Mouse (Mus musculus) midbrain, embryonic 15.5 days (tissue): ENCODE measurements around the gene Lbhd1. TPM values are rescaled to one million over a fixed set of nuclear protein-coding genes. Genes with fewer than 3 reads are reported as not detected.
"Not testable (repeated sequence)": the region's sequence is repeated elsewhere in the genome, so short reads cannot be mapped to it uniquely, and the experiment has no call there.

Source experiments
- ATAC-seq: fragments of 200-750 bp; cut with Nextera tagmentation; replicated peaks from 2 replicates; pipeline ENCODE4 v1.8.0; 2017; ENCODE audit warnings: moderate TSS enrichment
- H3K27ac ChIP-seq: fragments of 300-500 bp; sonication (generic); 2 replicates; pipeline ENCODE4 v1.5.1; 2015; ENCODE audit warnings: mild to moderate bottlenecking, inconsistent platforms
- H3K27me3 ChIP-seq: fragments of 300-500 bp; sonication (generic); replicated peaks from 2 replicates; pipeline ENCODE4 v1.6.1; 2015; ENCODE audit warnings: inconsistent platforms
- H3K36me3 ChIP-seq: fragments of 300-500 bp; sonication (generic); replicated peaks from 2 replicates; pipeline ENCODE4 v1.6.1; 2015; ENCODE audit warnings: inconsistent platforms
- H3K4me1 ChIP-seq: fragments of 300-500 bp; sonication (generic); 2 replicates; pipeline ENCODE4 v1.6.1; 2015; ENCODE audit warnings: inconsistent platforms
- H3K4me2 ChIP-seq: fragments of 300-500 bp; sonication (generic); 2 replicates; pipeline ENCODE4 v1.6.1; 2015; ENCODE audit warnings: inconsistent platforms, mild to moderate bottlenecking, moderate library complexity
- H3K4me3 ChIP-seq: fragments of 300-500 bp; sonication (generic); 2 replicates; pipeline ENCODE4 v1.5.1; 2015; ENCODE audit warnings: mild to moderate bottlenecking, inconsistent platforms
- H3K9ac ChIP-seq: fragments of 300-500 bp; sonication (generic); 2 replicates; pipeline ENCODE4 v1.6.1; 2015; ENCODE audit warnings: mild to moderate bottlenecking, inconsistent platforms
- H3K9me3 ChIP-seq: fragments of 300-500 bp; sonication (generic); 2 replicates; pipeline ENCODE4 v1.6.1; 2016; ENCODE audit warnings: inconsistent platforms
- WGBS: fragments of 180-500 bp; shearing (Covaris S2); methylation state at CpG from one replicate; pipeline ENCODE4 v1.1.7; 2015; ENCODE audit warnings: mixed read lengths; 5-methylcytosine and 5-hydroxymethylcytosine counted together
- polyA plus RNA-seq: library from polyadenylated mRNA; unstranded; fragments of >200 nt; fragmentation: Nextera tagmentation; extraction: Ambion mirVana; gene quantifications from 2 replicates; pipeline ENCODE4 v1.2.1, GENCODE M21; 2015

The Lbhd1 gene
- polyA plus RNA-seq: 36.5 and 37.7 TPM in 2 replicates

- WGBS: 71% methylated on average over 3 of the region's 3 CpGs
- no peak within 1 kb of the TSS for H3K9ac ChIP-seq
- no peak within 1 kb of the TSS for H3K4me3 ChIP-seq
- H3K4me1 ChIP-seq: peaks cover 22% of the 10 kb centered on the region
- no peak for ATAC-seq
- no peaks in the 10 kb centered on the region for H3K9me3 ChIP-seq
- no peaks in the 10 kb centered on the region for H3K27me3 ChIP-seq
- H3K27ac ChIP-seq: no peak within 1 kb of the TSS
- H3K36me3 ChIP-seq: no peaks in the 10 kb centered on the region
- H3K4me2 ChIP-seq: no peak within 1 kb of the TSS
Measured at GRCm38 (mm10) chr19:8883616-8884015, at the start of gene Lbhd1, which contains the start of gene Gm49403. Gene Lbhd1 (plus strand): TSS chr19:8883732. Gene Gm49403 (plus strand): TSS chr19:8883930.

- WGBS: 97% methylated on average over 10 of the region's 10 CpGs
- not testable (repeated sequence) for H3K4me3 ChIP-seq, H3K27me3 ChIP-seq, H3K9me3 ChIP-seq, H3K9ac ChIP-seq, ATAC-seq
- Histone ChIP-seq H3K27ac (peak overlapping the region; percentile 98; the same call in 1 of the 2 replicates), H3K4me1 (peaks cover 21% of the 10 kb centered on the region), H3K36me3 (peaks cover 29% of the 10 kb centered on the region), H3K4me2 (peak overlapping the region; percentile 60)
Measured at GRCm38 (mm10) chr19:8836327-8836726, 47.2 kb upstream of the Lbhd1 start.

GRCm38 (mm10) chr19:8837251-8837791 lies 46.2 kb upstream of the Lbhd1 start, which contains the start of gene Bscl2:
Gene Bscl2 (plus strand): TSS chr19:8837467.
- Histone ChIP-seq H3K4me1 (peaks cover 28% of the 10 kb centered on the region), H3K27ac (peak within 1 kb of the TSS; percentile 98), H3K9ac (peak within 1 kb of the TSS; percentile 89), H3K27me3 (no peaks in the 10 kb centered on the region), H3K36me3 (peaks cover 20% of the 10 kb centered on the region), H3K4me2 (peak within 1 kb of the TSS; percentile 60), H3K9me3 (no peaks in the 10 kb centered on the region), H3K4me3 (peak within 1 kb of the TSS; percentile 66)
- ATAC-seq: peak; percentile 62
- WGBS: under 1% methylated on average over 38 of the region's 38 CpGs

GRCm38 (mm10) chr19:8838041-8838730 lies 45.3 kb upstream of the Lbhd1 start:
- H3K4me3 ChIP-seq: peak overlapping the region; percentile 66
- 0 out of 2 replicates have a peak, but pooled peaks have one; percentile 11 for ATAC-seq
- peaks cover 28% of the 10 kb centered on the region for H3K4me1 ChIP-seq
- no peaks in the 10 kb centered on the region for H3K9me3 ChIP-seq
- peak overlapping the region; percentile 60 for H3K4me2 ChIP-seq
- H3K9ac ChIP-seq: peak overlapping the region; percentile 89
- no peaks in the 10 kb centered on the region for H3K27me3 ChIP-seq
- WGBS: 8% methylated on average over 15 of the region's 15 CpGs
- peak overlapping the region; percentile 98 for H3K27ac ChIP-seq
- peaks cover 12% of the 10 kb centered on the region for H3K36me3 ChIP-seq

- H3K4me1 ChIP-seq: peaks cover 28% of the 10 kb centered on the region
- peak within 1 kb of the TSS; percentile 98 for H3K27ac ChIP-seq
- H3K36me3 ChIP-seq: peaks cover 4% of the 10 kb centered on the region
- ATAC-seq: peak; percentile 94
- peak within 1 kb of the TSS; percentile 89 for H3K9ac ChIP-seq
- no peaks in the 10 kb centered on the region for H3K27me3 ChIP-seq
- 26% methylated on average over 11 of the region's 11 CpGs for WGBS
- H3K9me3 ChIP-seq: no peaks in the 10 kb centered on the region
- peak within 1 kb of the TSS; percentile 66 for H3K4me3 ChIP-seq
- H3K4me2 ChIP-seq: peak within 1 kb of the TSS; percentile 60
Measured at GRCm38 (mm10) chr19:8839103-8839907, 44.2 kb upstream of the Lbhd1 start, which contains the start of gene Gng3. Gene Gng3 (minus strand): TSS chr19:8839194.

GRCm38 (mm10) chr19:8839908-8840791 lies 43.4 kb upstream of the Lbhd1 start:
- Histone ChIP-seq H3K4me3 (peak overlapping the region; percentile 66), H3K9ac (peak overlapping the region; percentile 89), H3K4me2 (peak overlapping the region; percentile 60), H3K36me3 (no peaks in the 10 kb centered on the region; the same call in 1 of the 2 replicates), H3K4me1 (peaks cover 28% of the 10 kb centered on the region), H3K27me3 (no peaks in the 10 kb centered on the region), H3K9me3 (no peaks in the 10 kb centered on the region), H3K27ac (peak overlapping the region; percentile 98)
- peak; percentile 34 for ATAC-seq
- 8% methylated on average over 29 of the region's 29 CpGs for WGBS

- peak overlapping the region; percentile 89 for H3K9ac ChIP-seq
- peaks cover 5% of the 10 kb centered on the region for H3K36me3 ChIP-seq
- H3K4me2 ChIP-seq: peak overlapping the region; percentile 60
- no peak for ATAC-seq
- no peaks in the 10 kb centered on the region for H3K27me3 ChIP-seq
- H3K4me3 ChIP-seq: peak overlapping the region; percentile 66
- 90% methylated on average over 7 of the region's 7 CpGs for WGBS
- peak overlapping the region; percentile 98; the same call in 1 of the 2 replicates for H3K27ac ChIP-seq
- H3K4me1 ChIP-seq: peaks cover 27% of the 10 kb centered on the region
- H3K9me3 ChIP-seq: no peaks in the 10 kb centered on the region
Measured at GRCm38 (mm10) chr19:8841012-8841411, 42.5 kb upstream of the Lbhd1 start.

GRCm38 (mm10) chr19:8842961-8843360 lies 40.6 kb upstream of the Lbhd1 start:
- Histone ChIP-seq H3K4me2 (no peak overlapping the region), H3K4me1 (peaks cover 21% of the 10 kb centered on the region), H3K27me3 (no peaks in the 10 kb centered on the region), H3K9me3 (no peaks in the 10 kb centered on the region), H3K9ac (no peak overlapping the region; the same call in 1 of the 2 replicates), H3K4me3 (no peak overlapping the region), H3K36me3 (peaks cover 21% of the 10 kb centered on the region), H3K27ac (no peak overlapping the region)
- no peak for ATAC-seq
- 91% methylated on average over 6 of the region's 6 CpGs for WGBS

- H3K36me3 ChIP-seq: peaks cover 28% of the 10 kb centered on the region
- no peak overlapping the region for H3K4me2 ChIP-seq
- H3K9me3 ChIP-seq: no peaks in the 10 kb centered on the region
- H3K27me3 ChIP-seq: no peaks in the 10 kb centered on the region
- H3K4me1 ChIP-seq: peaks cover 21% of the 10 kb centered on the region
- no peak for ATAC-seq
- no peak overlapping the region for H3K27ac ChIP-seq
- WGBS: 54% methylated on average over 5 of the region's 5 CpGs
- H3K9ac ChIP-seq: no peak overlapping the region
- H3K4me3 ChIP-seq: no peak overlapping the region
Measured at GRCm38 (mm10) chr19:8844371-8845129, 39.0 kb upstream of the Lbhd1 start.

- Histone ChIP-seq H3K36me3 (peaks cover 28% of the 10 kb centered on the region), H3K27me3 (no peaks in the 10 kb centered on the region), H3K4me3 (no peak overlapping the region), H3K9ac (no peak overlapping the region), H3K4me1 (no peaks in the 10 kb centered on the region), H3K4me2 (no peak overlapping the region), H3K9me3 (no peaks in the 10 kb centered on the region), H3K27ac (no peak overlapping the region)
- 87% methylated on average over 5 of the region's 5 CpGs for WGBS
- ATAC-seq: no peak
Measured at GRCm38 (mm10) chr19:8848356-8848755, 35.2 kb upstream of the Lbhd1 start.
